Mouse (Mus musculus) cerebellum, postnatal 25 days (tissue): ENCODE measurements around the gene Mbip.
A peak's percentile ranks its signal among the peaks of the same experiment; 100 is the strongest.

Experiments used
- DNase-seq, 2 experiments: peaks; one replicate each; pipeline ENCODE4 v3.0.0; 2021; ENCODE audit warnings: mixed read lengths in 2 of 2

Mbip gene

DNA sequence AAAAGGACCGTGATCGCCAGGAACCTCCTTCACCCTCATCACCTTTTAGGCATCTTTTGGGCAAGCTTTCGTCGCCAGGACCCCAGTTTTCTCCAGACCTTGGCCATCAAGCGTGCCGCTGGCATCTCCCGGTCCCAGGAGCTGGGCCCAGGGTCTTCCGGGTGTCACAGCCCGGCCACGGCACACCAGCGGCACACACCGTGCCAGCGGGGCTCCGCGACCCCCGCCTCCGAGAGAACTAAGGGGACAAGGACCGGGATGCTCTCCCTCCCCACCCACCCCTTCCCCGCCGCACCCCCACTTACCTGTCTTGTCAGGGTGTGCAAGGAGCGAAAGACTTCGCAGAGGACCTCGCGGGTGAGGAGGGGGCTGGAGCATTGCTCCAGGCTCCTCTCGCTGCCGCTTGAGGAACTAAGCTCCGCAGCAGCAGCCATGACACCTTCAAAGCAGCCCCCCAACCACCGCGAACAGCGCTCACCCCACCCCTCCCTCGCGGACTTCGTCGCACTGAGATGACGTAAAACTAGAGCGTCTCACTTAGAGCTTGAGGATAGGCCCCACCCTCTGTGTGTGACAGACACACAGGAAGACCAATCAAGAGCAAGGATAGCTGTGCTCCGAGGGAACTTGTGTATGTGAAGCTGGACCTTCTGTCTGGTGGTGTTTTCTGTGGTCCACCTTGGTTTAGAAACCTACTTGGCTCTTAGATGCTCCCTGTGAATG, at the start of gene Mbip:
TSS of gene Mbip (minus strand) at position 528 of the 723 bp plus-strand sequence.
- DNase-seq: peak; percentile 97 to 99

DNA sequence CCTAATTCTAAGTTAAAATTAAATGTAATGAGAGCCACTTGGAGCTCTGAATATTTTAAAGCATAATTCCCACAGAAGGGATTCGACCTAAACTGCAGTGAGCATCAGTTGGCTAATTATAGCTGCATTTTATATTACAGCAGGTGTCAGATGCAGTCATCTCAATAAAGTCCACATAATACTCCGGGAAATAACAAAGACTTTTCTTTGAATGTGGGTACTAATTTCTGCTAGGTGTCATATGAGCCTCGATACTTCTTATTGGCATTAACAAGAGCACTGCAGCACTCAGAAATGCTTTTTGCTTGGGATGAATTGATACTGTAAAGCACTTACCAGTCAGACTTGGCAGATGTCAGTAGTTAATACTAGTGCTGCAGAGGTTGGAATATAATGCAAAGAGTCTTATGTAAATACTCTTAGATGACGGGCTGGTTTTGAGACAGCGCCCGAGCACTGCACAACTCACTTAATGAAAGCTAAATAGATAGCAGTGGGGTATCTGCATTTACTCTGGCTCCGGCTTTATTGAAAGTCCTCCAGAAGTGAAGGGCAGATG, 42.0 kb upstream of the Mbip start:
- DNase-seq: no peak

DNA sequence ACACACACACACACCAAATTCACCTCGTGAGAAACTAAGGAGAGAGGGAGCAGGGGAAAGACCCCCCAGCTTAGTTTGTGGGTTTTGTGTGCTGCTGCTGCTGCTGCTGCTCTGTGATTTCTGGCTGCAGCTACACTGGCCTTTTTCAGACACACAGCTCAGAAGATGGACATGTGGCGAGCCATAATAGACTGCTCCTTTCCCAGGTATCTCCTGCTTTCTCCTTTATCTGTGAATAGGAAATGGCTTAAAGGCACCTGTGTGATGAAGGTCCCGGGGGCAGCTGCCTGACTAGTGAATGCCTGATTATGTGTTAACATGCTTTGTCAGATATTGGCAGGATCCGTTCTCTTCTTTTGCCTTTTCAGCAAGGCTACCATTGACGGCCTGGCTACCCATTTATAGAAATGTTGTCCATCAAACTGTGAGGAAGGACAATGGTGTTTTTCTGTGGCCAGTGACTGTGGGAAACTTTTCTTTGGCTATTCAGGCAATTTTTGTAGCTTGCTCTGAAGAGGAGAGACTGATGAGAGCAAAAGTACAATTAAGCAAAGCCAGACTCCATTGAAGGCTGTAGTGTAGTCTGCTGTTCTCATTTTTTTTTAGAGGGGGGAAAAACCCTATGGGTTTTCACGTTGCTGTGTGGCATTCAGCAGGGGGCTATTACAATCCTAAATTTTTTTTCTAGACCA, 41.4 kb upstream of the Mbip start:
- no peak for DNase-seq

DNA sequence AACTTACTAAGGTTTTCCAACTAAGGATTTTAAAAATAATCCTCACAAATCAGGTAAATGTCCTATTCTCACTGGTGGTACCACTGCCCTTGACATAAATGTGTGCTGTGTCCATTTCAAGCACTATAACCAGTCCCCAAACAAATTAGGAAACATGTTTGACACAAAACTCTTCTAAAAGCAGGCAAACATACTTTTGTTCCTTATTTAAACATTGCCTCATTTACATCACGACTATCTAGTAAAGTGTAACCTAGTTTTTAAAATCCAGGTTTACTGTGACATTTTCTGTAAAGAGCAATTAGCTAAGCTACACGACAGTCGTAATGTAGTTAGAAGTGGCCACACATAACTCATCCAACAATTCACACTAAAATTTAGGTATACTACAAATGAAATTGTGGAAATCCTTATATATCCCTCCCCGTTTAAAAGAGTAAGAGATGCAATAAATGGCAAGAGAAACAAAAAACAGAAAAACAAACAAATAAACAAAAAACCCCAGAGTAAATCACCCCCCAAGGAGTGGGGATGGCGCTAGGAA, 851 bp downstream of the Mbip start:
- no peak for DNase-seq

DNA sequence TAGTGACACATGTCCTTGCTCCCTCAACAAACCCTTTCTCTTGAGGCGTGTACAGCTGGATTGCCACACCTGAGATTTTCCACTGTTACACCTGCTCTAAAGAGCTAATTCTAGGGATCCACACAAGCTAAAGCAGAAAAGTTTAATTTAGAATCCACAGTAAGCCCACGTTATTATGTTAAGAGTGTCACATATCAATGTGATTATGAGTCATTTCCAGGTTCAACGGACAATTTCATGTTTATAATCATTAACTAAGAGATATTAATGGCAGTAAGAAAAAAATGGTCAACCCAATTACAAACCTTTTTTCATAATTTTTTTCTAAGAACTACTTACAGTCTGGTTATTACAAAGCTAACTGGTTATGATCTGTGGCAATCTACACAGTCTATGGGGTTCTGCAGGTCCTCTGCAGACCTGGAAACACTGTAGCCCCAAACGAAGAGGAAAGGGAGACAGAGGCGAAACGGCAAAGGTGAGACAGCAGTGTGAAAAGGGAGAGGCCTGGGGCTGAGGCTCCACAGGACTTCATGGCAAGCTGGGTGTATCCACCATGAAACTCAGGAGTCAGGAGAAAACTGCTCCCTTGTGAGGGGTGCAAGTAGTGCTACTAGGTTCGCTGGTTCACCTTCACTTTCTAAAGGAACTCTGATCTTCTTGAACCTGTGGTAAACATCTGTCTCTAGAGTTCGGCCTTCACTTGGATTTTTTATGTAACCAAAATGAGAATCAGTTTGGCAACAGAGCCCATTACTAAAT, 6.2 kb downstream of the Mbip start:
- no peak for DNase-seq

DNA sequence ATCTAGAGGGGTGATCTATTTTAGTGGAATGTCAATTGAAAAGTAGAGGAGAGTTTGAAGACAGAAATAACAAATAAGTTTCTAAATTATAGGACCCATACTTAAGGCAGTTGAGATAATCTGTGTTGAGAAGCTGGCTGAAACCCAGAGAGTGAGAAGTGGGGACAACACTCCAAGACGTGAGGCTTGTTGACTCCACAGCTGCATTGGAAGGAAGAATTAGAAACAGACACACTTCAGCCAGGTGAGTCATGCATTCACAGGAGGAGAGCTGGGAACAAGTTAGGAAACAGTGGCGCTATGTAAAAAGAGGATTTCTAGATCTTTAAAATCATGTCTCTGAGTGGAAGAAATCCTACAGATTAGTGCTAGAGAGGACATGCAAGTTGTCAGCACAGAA, 12.2 kb downstream of the Mbip start:
- DNase-seq: no peak

DNA sequence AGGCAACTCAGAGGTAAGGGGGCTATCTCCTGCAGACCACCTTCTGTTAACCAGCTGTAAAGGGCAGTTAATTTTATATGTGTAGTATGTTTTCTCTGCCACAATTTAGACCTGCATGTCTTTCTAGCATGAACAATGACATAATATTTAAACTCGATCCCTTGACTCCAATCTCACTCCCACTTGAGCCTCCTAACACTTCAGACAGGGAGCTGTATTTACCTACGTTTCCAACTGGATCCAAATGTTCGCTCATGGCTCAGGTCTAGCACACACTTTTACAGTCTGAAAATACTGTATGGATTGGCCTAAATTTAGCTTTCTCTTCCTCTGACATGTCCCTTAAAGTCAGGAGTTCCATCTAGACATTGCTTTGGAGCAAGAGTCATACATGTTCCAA, 13.2 kb downstream of the Mbip start:
- no peak for DNase-seq

DNA sequence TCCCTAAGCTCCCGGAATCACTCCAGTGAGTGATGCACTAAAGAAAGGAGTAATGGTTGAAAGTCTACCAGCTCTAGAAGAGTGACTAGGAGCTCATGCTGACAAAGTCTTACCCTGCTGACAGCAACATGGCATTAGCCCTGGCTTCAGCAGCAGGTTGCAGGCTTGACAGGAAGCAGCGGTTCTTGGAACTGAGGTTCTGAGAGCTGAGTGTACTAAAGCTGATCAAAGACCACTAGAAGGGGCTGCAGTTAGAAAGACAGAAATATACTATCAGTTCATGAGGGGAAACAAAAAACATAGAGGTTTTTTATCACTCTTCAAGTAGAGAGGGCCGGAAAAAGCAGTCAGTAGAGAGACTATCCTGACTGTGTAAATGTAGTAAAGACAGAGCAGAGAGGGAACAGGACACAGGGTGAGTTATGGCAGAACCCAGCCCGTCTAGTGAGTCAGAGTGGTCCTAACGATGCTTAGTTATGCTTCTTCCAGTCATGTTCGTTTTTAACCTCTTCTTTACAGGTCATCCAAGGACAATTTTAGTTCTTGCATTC, 18.2 kb downstream of the Mbip start:
- no peak for DNase-seq

DNA sequence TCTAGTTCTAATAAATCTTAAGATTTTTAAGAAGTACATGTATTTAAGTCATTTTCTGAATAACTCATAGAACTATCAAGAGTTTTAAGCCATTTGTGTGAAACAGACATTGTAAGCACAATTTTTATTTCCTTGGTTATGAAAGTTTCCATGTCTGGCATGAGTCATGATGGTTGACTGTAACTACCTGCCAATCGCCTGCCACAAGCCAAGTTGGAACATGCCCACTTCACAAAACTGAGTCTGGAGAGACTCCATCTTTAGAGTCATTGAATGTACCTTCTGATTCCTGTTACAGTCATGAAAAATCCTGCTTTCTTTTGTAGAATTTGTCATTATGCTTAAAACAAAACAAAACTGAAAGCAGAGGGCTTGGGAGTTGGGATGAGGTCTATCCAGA, 19.8 kb downstream of the Mbip start:
- DNase-seq: no peak

DNA sequence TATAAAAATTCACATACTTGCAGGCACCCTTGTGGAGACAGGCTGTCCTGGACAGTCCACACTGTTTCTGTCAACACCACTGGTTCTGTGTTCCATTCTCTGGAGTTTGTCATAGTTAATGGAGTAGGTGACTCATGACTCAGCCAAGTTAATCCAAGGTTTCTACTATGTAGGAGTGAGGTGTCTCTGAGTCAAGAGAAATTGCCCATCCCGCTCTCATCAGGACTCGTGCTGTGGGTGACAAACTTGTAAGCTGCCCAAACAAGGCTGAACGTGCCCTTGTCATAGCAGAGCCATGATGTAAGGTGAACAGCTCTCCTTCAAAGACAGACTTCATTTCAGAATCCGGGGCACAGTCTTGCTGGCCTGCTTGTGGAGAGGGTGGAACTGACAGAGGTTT, 26.8 kb downstream of the Mbip start:
- DNase-seq: no peak

DNA sequence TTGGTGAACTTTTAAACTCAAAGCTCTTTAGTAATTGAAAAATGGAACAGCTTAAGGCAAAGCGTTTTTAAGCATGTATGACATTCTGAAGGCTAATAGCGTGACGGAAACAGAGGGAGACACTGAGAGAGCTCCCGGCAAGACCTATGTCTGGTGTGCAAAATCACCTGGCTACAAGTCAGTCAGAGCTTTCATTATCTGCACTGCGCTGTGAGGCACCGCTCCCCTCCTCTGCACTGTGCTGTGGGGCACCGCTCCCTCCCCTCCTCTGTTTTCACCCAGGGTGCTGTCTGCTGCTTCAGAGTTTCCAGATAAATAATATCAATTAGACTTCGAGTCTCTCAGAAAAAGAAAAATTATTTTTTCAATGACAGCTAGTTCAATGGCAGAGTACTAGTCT, 27.6 kb downstream of the Mbip start:
- no peak for DNase-seq

DNA sequence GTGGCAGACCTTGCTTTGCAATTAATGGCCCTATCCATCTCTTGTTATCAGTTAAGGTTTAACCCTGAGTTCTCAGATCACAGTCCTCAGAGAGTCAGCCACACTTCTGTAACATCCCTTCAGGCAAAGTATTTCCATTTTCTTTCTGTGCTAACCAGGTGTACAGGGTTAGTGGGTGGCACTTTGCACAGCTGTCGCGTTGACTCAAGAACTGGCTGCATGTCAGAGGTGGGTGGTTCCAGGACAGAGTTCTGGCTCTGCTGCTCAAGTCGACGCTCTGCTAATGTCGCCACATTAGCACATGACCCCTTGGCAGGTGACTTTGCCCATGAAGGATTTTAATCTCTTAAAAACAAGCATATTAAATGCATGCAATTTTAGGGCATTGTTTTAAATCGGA, 39.9 kb downstream of the Mbip start:
- no peak for DNase-seq

DNA sequence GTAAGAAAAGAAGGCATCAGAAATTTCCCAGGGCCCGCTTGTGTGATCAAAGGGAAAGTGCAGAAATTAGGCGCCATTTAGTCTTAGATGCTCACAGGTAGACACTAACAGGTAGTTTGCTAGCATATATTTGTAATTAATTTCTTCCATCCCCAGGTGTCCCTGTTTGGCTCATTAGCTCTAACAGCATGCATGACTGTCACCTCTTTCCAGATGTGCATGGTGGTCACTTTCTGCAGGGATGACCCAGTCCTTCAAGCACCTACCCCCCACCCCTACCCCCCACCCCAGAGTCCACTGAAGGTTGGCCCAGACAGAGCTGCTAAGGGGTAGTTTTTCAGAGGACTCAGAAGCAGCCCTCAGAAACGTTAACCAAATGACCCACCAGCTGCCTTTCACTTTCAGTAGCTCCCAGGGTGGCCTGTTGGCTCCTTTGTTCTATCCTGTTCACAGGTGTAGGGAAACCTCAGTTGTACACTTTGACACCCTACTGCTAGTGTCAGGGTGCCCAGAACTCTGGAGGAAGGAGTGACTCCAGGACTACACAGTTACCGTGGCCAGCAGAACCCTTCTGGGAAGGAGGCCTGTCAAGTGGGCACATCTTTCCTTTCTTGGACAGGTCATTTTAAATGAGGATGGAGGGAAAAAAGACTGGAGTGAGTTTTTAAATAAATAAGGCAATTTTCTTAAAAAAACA, 43.2 kb downstream of the Mbip start:
- no peak for DNase-seq

DNA sequence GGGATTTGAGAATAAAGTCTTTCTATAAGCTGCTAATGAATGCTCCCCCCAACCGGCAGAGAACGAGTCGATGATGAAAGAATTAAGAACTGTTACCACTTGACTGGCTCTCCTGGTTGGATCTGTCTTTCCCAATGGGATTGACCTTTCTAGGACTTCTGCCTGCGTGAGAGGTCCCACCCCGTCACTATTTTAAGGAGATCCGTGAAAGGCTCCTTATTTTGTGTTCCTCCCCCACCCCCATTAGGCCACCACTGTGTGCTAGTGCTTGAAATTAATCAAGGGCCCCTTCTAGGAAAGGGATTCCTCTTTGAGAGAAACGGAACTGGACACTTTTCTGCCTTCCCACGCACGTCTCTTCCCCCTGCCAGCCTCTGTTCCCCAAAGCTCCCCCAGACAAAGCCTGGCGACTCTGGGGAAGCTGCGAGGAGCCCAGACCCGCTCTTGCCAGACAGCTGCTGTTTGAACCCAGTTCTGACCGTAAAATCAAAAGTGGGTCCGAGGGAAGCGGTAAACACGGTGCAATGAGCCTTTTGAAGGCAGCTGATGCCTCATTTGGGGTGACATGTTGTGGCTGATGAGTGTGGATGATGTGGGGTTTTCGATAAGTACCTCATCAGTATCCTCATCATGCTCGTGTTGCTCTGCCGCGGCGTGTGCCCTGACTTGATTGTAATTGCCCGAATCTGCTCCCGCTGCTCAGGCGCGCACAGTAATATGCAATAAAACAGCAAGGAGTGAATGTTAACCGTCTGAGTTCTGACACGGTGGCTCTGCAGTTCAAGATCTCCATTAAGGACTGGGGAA, 44.0 kb downstream of the Mbip start:
- DNase-seq: no peak

DNA sequence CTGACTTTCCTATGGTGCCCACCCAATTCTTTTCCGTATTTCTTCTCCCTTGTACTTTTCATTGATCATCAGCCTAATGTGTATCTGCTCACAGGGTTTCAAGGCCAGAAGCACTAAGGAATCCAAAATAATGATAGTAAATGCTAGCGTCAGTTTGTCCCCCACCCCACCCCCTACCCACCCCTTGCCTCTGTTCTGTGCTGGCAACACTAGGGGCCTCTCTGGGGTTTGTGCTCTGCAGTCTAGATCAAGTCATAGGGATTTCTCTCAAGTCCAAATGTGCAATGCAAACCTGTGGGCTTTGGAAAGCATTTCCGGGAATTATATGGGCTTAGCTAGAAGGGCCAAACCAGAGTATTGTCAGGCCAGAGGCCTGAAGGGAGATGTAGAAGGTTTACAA, 46.1 kb downstream of the Mbip start:
- DNase-seq: no peak

DNA sequence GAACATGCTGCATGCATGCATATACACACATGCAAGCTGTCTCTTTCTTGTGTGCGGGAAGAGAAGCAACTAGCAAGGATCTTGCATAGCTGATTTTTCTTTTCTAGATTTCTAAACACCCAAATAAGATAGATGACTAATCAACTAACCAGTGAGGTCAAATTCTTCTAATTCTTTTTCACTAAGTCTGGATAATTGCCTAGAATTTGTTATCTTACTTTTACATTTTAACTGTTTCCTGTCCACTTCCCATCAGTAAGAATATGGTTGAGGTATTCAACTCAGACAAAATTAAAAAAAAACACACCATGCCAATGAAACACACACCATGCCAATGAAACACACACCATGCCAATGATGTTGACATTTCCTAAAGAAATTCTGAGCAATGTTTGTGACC, 46.8 kb downstream of the Mbip start:
- DNase-seq: no peak

DNA sequence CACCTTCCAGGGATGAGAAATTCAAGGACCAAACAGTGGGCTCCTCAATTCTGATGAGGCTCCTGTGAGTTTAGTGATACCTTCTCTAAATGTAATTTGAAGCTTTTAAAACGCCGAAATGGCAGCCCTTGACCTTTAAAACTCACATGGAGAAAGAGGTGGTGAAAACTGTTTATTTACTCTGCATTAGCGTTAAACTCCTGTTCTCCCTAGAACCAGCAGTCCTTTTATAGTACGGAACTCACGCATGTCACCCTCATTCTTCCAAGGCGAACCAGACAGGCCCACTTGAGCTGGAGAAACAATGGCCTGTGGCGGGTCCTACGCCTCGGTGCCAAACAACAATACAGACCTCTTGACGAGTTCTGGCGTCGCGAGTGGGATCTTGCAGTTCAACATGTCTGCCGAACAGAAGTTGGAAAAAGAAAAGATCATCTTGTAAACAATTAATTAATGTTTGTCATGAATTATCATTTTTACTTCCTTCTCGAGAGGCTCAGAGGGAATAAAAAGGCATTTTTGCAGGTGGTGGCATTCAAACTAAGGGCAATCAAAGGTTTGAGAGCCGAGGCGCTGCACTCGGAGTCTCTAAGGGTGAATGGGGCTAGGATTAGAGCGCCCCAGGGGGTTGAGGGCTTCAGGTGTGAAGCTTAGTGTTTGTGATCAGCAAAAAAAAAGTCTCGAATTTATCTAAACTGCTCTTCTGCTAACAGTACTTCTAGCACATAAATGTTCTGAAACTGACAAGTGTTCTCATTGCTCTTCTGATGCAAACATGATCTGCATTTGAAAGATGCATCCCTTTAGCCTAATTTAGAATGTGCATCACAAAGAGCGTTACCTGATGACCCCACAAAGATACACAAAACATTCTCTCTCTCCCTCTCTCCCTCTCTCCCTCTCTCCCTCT, 47.5 kb downstream of the Mbip start:
- no peak for DNase-seq

DNA sequence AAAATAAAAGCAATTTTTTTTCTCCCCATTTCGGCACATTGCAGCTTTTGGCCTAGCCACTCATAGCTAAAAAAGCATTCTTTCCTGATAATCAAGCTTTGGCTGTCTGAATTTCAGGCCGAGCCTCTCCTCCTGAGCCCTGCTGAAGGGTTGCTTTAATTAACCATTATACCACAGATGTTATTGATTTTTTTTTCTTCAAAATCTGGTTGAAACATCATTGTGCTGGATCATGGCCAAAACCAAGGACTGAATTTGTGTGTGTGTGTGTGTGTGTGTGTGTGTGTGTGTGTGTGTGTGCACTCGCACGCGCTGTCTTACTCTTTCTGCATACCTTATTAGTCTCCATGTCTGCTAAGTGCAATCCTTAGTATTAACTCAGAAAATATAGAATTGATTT, 48.6 kb downstream of the Mbip start:
- DNase-seq: no peak

DNA sequence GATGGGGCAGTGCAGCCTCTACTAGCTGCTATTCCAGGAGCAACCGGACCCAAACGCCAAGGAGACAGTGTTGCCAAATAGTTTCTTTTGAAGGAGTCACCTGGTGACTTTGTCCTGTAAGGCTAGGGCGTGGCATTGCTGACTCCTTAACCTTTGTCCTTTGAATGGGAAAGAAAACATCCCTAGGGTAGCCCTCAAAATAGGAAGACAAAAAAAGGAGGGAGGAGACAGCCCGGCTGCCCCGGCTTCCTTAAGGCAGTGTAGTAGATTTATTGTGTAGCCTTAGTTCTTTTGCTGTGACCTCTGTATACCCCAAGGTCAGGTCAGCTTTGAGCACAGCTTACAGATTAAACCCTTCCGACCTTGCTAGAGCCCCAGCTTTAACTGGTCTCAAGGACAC, 49.2 kb downstream of the Mbip start:
- no peak for DNase-seq

DNA sequence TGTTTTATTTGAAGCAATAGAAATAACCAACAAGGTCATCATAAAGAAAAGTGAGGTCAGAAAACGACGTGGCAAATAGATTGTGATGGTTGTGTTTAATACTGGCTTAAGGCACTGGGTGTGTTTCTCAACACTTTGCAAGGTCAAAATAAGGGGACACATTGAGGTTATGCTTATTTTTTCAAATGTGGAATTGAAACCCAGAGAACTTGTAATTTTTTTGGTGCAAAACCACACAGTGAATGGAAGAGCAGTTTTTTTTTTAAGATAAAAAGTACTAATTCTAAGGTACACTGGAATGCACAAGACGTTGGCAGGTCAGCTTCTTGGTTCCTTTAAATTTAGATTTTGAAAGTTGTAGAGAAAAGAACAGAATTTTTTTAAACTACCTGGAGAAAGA, 50.5 kb downstream of the Mbip start:
- no peak for DNase-seq
